Mouse (Mus musculus) ovary, adult 18-20 months (tissue): Measurements from ENCODE around the gene Cux1.

Experiments used
- DNase-seq: peaks from one replicate; pipeline ENCODE4 v3.0.0; 2022; ENCODE audit warnings: low spot score, mixed read lengths

The Cux1 gene

GRCm38 (mm10) chr5:136502491-136503086, 64.7 kb downstream of the Cux1 start:
- no peak for DNase-seq

- DNase-seq, result no peak
These were observed 66.9 kb downstream of the Cux1 start for GRCm38 (mm10) chr5:136500307-136500871.

- no peak for DNase-seq
These were observed 68.0 kb downstream of the Cux1 start for GRCm38 (mm10) chr5:136499316-136499715.

GRCm38 (mm10) chr5:136498741-136499140, 68.5 kb downstream of the Cux1 start:
- DNase-seq, result no peak

- DNase-seq, result no peak
These were observed 70.0 kb downstream of the Cux1 start for GRCm38 (mm10) chr5:136497301-136497700.

- DNase-seq, result no peak
These were observed 71.7 kb downstream of the Cux1 start for GRCm38 (mm10) chr5:136495581-136495980.

- DNase-seq, result no peak
These were observed 72.4 kb downstream of the Cux1 start for GRCm38 (mm10) chr5:136494927-136495326.

- no peak for DNase-seq
These were observed 73.0 kb downstream of the Cux1 start for GRCm38 (mm10) chr5:136494288-136494687.

GRCm38 (mm10) chr5:136489450-136489849, 77.8 kb downstream of the Cux1 start:
- no peak for DNase-seq

- no peak for DNase-seq
These were observed 78.6 kb downstream of the Cux1 start for GRCm38 (mm10) chr5:136488721-136489120.

- DNase-seq, result no peak
These were observed 79.1 kb downstream of the Cux1 start for GRCm38 (mm10) chr5:136488223-136488622.

- no peak for DNase-seq
These were observed 79.7 kb downstream of the Cux1 start for GRCm38 (mm10) chr5:136487397-136488093.

GRCm38 (mm10) chr5:136486401-136486800, 80.9 kb downstream of the Cux1 start:
- no peak for DNase-seq

GRCm38 (mm10) chr5:136485397-136485796, 81.9 kb downstream of the Cux1 start:
- no peak for DNase-seq

GRCm38 (mm10) chr5:136482434-136482833, 84.9 kb downstream of the Cux1 start:
- no peak for DNase-seq

GRCm38 (mm10) chr5:136480541-136480940, 86.7 kb downstream of the Cux1 start:
- DNase-seq, result no peak

- no peak for DNase-seq
These were observed 87.5 kb downstream of the Cux1 start for GRCm38 (mm10) chr5:136479801-136480200.

- DNase-seq, result no peak
These were observed 88.1 kb downstream of the Cux1 start for GRCm38 (mm10) chr5:136479024-136479763.

GRCm38 (mm10) chr5:136476272-136476671, 91.0 kb downstream of the Cux1 start:
- DNase-seq, result no peak

- DNase-seq, result no peak
These were observed 92.1 kb downstream of the Cux1 start for GRCm38 (mm10) chr5:136475161-136475560.

GRCm38 (mm10) chr5:136474086-136474485, 93.2 kb downstream of the Cux1 start:
- no peak for DNase-seq

- no peak for DNase-seq
These were observed 94.0 kb downstream of the Cux1 start for GRCm38 (mm10) chr5:136473337-136473736.

- no peak for DNase-seq
These were observed 94.4 kb downstream of the Cux1 start for GRCm38 (mm10) chr5:136472846-136473245.
